Mouse (Mus musculus): ENCODE measurements around the gene Mien1.
A peak's percentile ranks its signal among the peaks of the same experiment; 100 is the strongest.

Mien1 gene

GRCm38 (mm10) chr11:98418939-98419547 is 19.7 kb downstream of the Mien1 start:
- DNase-seq: peak; percentile 43 to 73

- no peak for DNase-seq
Observed at GRCm38 (mm10) chr11:98418273-98418672, 20.5 kb downstream of the Mien1 start.

GRCm38 (mm10) chr11:98417074-98417473 is 21.7 kb downstream of the Mien1 start:
- DNase-seq: no peak

- DNase-seq: peak in 1 of 2 experiments; percentile 14
Observed at GRCm38 (mm10) chr11:98414162-98414561, 24.6 kb downstream of the Mien1 start.

- peak in 1 of 2 experiments; percentile 24 for DNase-seq
Observed at GRCm38 (mm10) chr11:98413731-98414130, 25.1 kb downstream of the Mien1 start.

GRCm38 (mm10) chr11:98412797-98413301 is 25.9 kb downstream of the Mien1 start:
- peak; percentile 50 to 68 for DNase-seq

GRCm38 (mm10) chr11:98412273-98412796 is 26.5 kb downstream of the Mien1 start, which contains the start of gene Erbb2:
Erbb2 (plus strand) TSS chr11:98412470.
- DNase-seq: peak; percentile 85 to 91

- peak; percentile 56 to 75 for DNase-seq
Observed at GRCm38 (mm10) chr11:98409341-98409822, 29.4 kb downstream of the Mien1 start.

- no peak for DNase-seq
Observed at GRCm38 (mm10) chr11:98408872-98409271, 29.9 kb downstream of the Mien1 start.

- no peak for DNase-seq
Observed at GRCm38 (mm10) chr11:98406621-98407020, 32.2 kb downstream of the Mien1 start.

- peak in 1 of 2 experiments; percentile 28 for DNase-seq
Observed at GRCm38 (mm10) chr11:98400816-98401215, 38.0 kb downstream of the Mien1 start.

GRCm38 (mm10) chr11:98400161-98400726 is 38.5 kb downstream of the Mien1 start, which contains the start of gene Pgap3:
Pgap3 (minus strand) TSS chr11:98400490.
- DNase-seq: peak; percentile 89 to 94

GRCm38 (mm10) chr11:98397946-98398345 is 40.8 kb downstream of the Mien1 start:
- DNase-seq: peak in 1 of 2 experiments; percentile 19

- DNase-seq: peak in 1 of 2 experiments; percentile 48
Observed at GRCm38 (mm10) chr11:98395041-98395440, 43.8 kb downstream of the Mien1 start.

- peak in 1 of 2 experiments; percentile 22 for DNase-seq
Observed at GRCm38 (mm10) chr11:98394301-98394700, 44.5 kb downstream of the Mien1 start.

GRCm38 (mm10) chr11:98393317-98393716 is 45.5 kb downstream of the Mien1 start:
- DNase-seq: peak; percentile 71 to 79

- peak in 1 of 2 experiments; percentile 20 for DNase-seq
Observed at GRCm38 (mm10) chr11:98392645-98393044, 46.1 kb downstream of the Mien1 start.

GRCm38 (mm10) chr11:98392034-98392433 is 46.8 kb downstream of the Mien1 start:
- DNase-seq: peak in 1 of 2 experiments; percentile 29

GRCm38 (mm10) chr11:98390141-98390540 is 48.6 kb downstream of the Mien1 start:
- DNase-seq: no peak

- peak; percentile 46 to 68 for DNase-seq
Observed at GRCm38 (mm10) chr11:98389221-98389780, 49.5 kb downstream of the Mien1 start.

GRCm38 (mm10) chr11:98388282-98388681 is 50.5 kb downstream of the Mien1 start:
- peak in 1 of 2 experiments; percentile 54 for DNase-seq

Data from lung, postnatal 4 days (tissue).